Mouse (Mus musculus) bone marrow macrophage, adult 2 months (primary cell): ENCODE measurements around the gene Zfp385b. TPM values are rescaled to one million over a fixed set of nuclear protein-coding genes. Genes with fewer than 3 reads are reported as not detected.

Experiments used
- H3K27ac ChIP-seq: 2 replicates; pipeline ENCODE4 v1.5.1; 2012; ENCODE audit warnings: low read depth, low read length; ENCODE audit not compliant: insufficient read depth
- H3K4me1 ChIP-seq: 2 replicates; pipeline ENCODE4 v1.6.1; 2012; ENCODE audit warnings: low read length; ENCODE audit not compliant: control insufficient read depth, insufficient read depth
- H3K4me3 ChIP-seq: 2 replicates; pipeline ENCODE4 v1.5.1; 2012; ENCODE audit warnings: mild to moderate bottlenecking, low read length, moderate library complexity; ENCODE audit not compliant: insufficient read depth
- CTCF ChIP-seq: IDR thresholded peaks from 2 replicates; pipeline ENCODE4 v1.5.1; 2012; ENCODE audit warnings: low read depth, mild to moderate bottlenecking, low read length, moderate library complexity
- POLR2A ChIP-seq: IDR thresholded peaks from 2 replicates; pipeline ENCODE4 v1.6.1; 2012; ENCODE audit warnings: mild to moderate bottlenecking, low read depth, low read length, borderline replicate concordance
- polyA plus RNA-seq: library from polyadenylated mRNA; stranded (reverse); fragments of >200 nt; gene quantifications from 2 replicates; pipeline ENCODE4 v1.2.4, GENCODE M21; 2012; ENCODE audit not compliant: missing spikeins, insufficient read depth, insufficient read length

Gene Zfp385b
- polyA plus RNA-seq, 1 experiment = not detected

- TF ChIP-seq POLR2A (no peak), CTCF (no peak)
- Histone ChIP-seq H3K27ac (no peak overlapping the region), H3K4me3 (no peak overlapping the region), H3K4me1 (no peaks in the 10 kb centered on the region)
Observed at GRCm38 (mm10) chr2:77816413-77817314, 2.8 kb downstream of the Zfp385b start.

- H3K4me3 ChIP-seq = no peak overlapping the region
- no peak for TF ChIP-seq CTCF
- no peak for TF ChIP-seq POLR2A
- no peak overlapping the region for H3K27ac ChIP-seq
- H3K4me1 ChIP-seq = no peaks in the 10 kb centered on the region
Observed at GRCm38 (mm10) chr2:77815775-77816412, 3.5 kb downstream of the Zfp385b start.

- Histone ChIP-seq H3K4me1 (no peaks in the 10 kb centered on the region), H3K4me3 (no peak overlapping the region), H3K27ac (no peak overlapping the region)
- TF ChIP-seq CTCF (no peak), POLR2A (no peak)
Observed at GRCm38 (mm10) chr2:77814896-77815295, 4.5 kb downstream of the Zfp385b start.

GRCm38 (mm10) chr2:77813029-77813428, 6.4 kb downstream of the Zfp385b start:
- Histone ChIP-seq H3K4me1 (no peaks in the 10 kb centered on the region), H3K27ac (no peak overlapping the region), H3K4me3 (no peak overlapping the region)
- TF ChIP-seq CTCF (no peak), POLR2A (no peak)

GRCm38 (mm10) chr2:77810748-77811147, 8.7 kb downstream of the Zfp385b start:
- no peak for TF ChIP-seq CTCF
- TF ChIP-seq POLR2A = no peak
- H3K4me1 ChIP-seq = no peaks in the 10 kb centered on the region
- no peak overlapping the region for H3K4me3 ChIP-seq
- no peak overlapping the region for H3K27ac ChIP-seq

- TF ChIP-seq POLR2A = no peak
- no peak for TF ChIP-seq CTCF
- Histone ChIP-seq H3K4me3 (no peak overlapping the region), H3K27ac (no peak overlapping the region), H3K4me1 (no peaks in the 10 kb centered on the region)
Observed at GRCm38 (mm10) chr2:77804781-77805180, 14.7 kb downstream of the Zfp385b start.

GRCm38 (mm10) chr2:77802291-77802690, 17.1 kb downstream of the Zfp385b start:
- no peak overlapping the region for H3K27ac ChIP-seq
- H3K4me1 ChIP-seq = no peaks in the 10 kb centered on the region
- no peak overlapping the region for H3K4me3 ChIP-seq
- TF ChIP-seq CTCF (no peak), POLR2A (no peak)

- Histone ChIP-seq H3K4me1 (no peaks in the 10 kb centered on the region), H3K4me3 (no peak overlapping the region), H3K27ac (no peak overlapping the region)
- TF ChIP-seq CTCF (no peak), POLR2A (no peak)
Observed at GRCm38 (mm10) chr2:77801430-77801829, 18.0 kb downstream of the Zfp385b start.

- no peak for TF ChIP-seq CTCF
- TF ChIP-seq POLR2A = no peak
- Histone ChIP-seq H3K4me3 (no peak overlapping the region), H3K4me1 (no peaks in the 10 kb centered on the region), H3K27ac (no peak overlapping the region)
Observed at GRCm38 (mm10) chr2:77801009-77801408, 18.4 kb downstream of the Zfp385b start.

- Histone ChIP-seq H3K4me3 (no peak overlapping the region), H3K27ac (no peak overlapping the region), H3K4me1 (no peaks in the 10 kb centered on the region)
- no peak for TF ChIP-seq POLR2A
- TF ChIP-seq CTCF = no peak
Observed at GRCm38 (mm10) chr2:77797233-77797632, 22.2 kb downstream of the Zfp385b start.
